Mouse (Mus musculus) ovary, postnatal 36 days (tissue): ENCODE measurements around the gene Trpv5.

Experiments used
- DNase-seq: peaks from one replicate; pipeline ENCODE4 v3.0.0; 2022; ENCODE audit warnings: low spot score, mixed read lengths

The Trpv5 gene

GRCm38 (mm10) chr6:41640449-41640848, 40.1 kb downstream of the Trpv5 start:
- DNase-seq: no peak

GRCm38 (mm10) chr6:41637927-41638506, 42.6 kb downstream of the Trpv5 start:
- no peak for DNase-seq

DNA sequence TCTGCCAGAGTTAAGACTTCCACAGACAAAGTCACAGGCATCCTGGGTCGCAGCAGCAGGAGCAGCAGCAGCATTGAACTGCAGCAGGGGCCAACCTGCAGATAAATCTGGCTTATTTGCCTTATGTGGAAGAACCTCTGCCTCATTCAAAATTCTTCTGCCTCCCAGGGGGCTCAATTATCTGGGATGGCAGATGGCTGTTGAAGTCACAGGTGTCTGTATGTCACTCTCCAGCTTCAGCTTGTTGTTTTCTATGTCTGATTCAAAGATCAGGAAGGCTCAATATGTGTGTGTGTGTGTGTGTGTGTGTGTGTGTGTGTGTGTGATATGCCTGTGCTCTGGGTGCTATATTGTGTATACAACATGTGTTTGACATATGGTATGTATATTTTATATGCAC, 43.2 kb downstream of the Trpv5 start:
- DNase-seq: no peak

- no peak for DNase-seq
Measured at GRCm38 (mm10) chr6:41636178-41636577, 44.4 kb downstream of the Trpv5 start, which contains the start of gene Trpv6. Trpv6 (minus strand) TSS chr6:41636405.

DNA sequence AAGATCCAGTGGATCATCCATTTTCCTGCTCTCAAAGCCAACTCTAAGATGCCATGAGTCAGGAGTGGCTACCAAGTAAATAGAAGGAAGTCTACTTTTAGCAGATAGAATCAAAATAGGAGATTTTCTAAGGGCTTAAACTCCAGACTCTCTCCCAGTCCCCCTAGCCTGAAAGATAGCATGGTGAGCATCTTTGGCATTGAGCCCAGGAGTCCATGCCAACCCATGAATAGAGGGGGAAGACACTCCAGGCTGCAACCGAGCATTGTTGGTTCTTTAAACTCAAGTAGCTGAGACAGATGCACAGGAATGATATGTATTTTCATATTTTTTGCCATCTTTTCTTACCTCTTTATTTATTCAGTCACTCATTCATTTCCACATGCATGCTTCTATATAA, 45.4 kb downstream of the Trpv5 start:
- DNase-seq: no peak

GRCm38 (mm10) chr6:41631549-41631948, 49.0 kb downstream of the Trpv5 start:
- DNase-seq: no peak

GRCm38 (mm10) chr6:41630791-41631190, 49.8 kb downstream of the Trpv5 start:
- no peak for DNase-seq

GRCm38 (mm10) chr6:41628180-41628579, 52.4 kb downstream of the Trpv5 start:
- DNase-seq: no peak

DNA sequence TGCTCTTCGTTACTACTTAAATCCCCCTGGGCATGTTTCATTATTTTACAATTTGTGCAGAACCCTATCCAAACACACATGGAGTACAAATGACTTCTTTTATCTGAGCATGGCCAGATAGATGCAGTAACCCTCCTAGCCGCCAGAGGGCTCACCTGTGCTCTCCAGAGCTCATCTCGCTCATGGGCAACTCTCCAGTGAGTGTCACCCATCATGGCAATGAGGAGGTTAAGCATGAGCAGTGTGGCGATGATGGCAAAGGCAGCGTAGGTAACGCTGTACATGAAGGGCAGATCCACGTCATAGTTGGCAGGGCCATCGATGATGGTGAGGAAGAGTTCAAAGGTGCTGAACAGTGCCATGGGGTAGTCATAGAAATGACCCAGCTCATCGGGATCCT, 57.9 kb downstream of the Trpv5 start:
- no peak for DNase-seq

GRCm38 (mm10) chr6:41621241-41621990, 59.2 kb downstream of the Trpv5 start:
- no peak for DNase-seq

GRCm38 (mm10) chr6:41620173-41620798, 60.3 kb downstream of the Trpv5 start:
- DNase-seq: no peak

DNA sequence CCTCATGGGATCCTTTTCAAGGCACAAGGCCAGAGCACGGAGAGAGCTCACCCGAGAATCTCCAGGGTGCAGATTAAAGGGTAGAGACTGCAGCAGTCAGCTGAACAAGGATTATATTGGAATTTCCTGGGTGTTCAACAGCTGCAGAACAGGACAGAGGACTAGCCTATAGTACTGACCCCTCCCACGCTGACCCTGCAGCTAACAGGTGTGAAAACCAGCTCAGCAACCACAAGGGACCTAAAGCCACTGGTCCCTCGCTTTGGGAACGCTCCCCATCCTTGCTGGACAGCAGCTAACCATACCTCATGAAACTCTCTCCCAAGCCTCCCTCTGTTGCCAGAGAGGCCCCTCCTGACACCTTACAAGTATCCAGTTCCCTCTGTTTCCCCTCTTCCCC, 72.9 kb downstream of the Trpv5 start:
- no peak for DNase-seq

DNA sequence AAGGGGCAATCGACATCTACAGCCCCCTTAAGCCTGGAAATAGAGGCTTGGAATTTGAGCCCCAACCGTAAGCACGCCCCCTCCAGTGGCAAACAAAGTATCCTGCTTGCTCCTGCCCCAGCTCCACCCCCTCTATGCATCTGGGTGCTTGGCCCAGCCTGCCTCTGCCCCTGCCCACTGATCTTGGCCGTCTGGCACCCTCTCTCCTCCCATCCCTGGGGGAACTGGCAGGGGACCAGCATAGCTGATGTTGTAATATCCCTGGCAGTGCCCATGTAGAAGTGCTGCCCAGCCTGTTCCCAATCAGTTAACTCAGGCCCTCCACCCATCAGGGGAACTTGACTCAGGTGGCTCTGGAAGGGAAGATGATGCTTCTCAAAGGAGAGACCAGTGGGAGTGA, 74.4 kb downstream of the Trpv5 start:
- peak; percentile 68 for DNase-seq

DNA sequence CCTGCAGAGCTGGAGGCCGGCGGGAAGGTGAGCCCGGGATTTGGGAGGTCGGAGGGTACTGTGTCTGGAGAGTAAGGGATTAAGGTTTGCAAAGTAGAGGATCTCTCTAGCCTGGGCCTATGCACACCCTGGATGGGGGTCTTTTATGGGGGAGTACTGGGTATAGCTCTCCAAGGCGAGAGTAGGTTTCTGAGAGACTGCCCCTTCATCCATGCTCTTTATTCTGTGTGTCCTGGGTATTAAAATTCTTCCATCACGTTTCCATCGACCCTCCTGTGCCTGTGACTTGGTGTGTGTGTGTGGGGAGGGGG, 74.8 kb downstream of the Trpv5 start:
- DNase-seq: no peak

DNA sequence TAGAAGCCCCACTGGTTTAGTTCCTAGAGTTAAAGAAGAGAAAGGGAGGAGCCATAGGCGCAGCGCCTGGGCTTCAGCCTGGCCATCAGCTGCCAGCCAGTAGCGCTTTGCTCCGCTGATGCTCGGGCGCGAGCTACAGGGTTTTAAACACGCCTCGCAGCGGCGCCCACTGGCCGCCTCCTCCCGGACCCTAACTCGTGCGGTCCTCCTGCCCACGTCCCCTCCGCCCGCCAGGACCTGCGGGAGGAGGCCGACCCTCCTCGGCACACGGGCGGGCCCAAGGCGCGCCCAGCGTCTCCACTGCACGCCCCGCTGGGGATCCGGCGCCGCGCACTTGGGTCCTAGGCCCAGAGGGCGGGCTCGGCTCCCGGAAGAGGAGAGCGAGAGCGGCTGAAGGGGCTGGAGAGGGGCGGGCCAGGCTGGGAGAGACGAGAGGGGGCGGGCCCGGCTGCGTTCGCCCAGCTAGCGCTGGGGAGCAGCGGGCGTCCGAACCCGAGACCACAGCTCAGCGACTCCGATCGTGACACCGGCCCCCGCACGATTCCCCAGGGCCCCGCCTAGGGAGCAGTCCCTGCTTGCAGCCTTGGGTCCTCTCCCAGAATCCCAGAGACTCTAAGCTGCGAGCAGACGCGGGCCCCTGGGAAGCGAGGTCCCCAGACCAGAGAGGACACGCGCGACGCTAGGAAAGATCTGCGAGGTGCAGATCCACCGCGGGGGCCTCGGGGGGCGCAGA, 75.3 kb downstream of the Trpv5 start, which contains the start of gene Ephb6:
Ephb6 (plus strand) TSS at position 422 of the 733 bp plus-strand sequence.
- DNase-seq: peak; percentile 86

DNA sequence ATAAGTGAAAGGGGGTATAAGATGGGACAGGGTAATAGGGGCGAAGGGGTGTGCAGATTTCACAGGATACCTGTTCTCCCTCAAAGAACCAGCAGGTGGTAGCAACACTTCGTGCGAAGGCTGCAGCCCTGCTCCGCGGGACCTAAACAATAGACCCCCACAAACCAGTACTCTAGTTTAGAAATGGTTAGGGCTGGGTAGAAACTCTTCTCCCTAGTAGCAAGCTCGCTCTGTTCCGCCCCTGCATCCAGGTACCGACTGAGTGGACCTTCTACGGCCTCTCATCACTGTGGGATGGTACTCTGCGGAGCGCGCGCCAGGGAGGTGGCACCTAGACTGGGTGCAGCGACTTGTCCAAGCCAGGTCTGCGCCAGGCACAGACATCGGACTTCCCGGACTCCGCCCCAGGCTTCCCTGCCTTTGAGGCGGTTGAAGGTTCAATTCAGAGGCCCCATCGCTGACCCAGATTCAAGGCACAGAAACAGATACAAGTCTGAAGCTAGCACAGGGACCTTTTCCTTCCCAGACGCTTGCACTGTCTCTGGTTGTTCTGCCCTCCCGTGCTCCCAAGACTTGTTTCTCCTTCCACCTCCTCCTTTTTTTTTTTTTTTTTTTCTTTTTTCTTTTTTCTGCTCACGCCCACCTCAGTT, 76.0 kb downstream of the Trpv5 start:
- DNase-seq: peak; percentile 57
